Mouse (Mus musculus) R1 (cell line): Measurements from ENCODE around the gene Col25a1.

ENCODE experiments used
- DNase-seq: peaks from one replicate; pipeline ENCODE4 v3.0.0-alpha.2; 2018; ENCODE audit warnings: low read depth, low spot score

Col25a1 gene

GRCm38 (mm10) chr3:130310694-130311305 is 179.5 kb downstream of the Col25a1 start:
- no peak for DNase-seq

- DNase-seq = no peak
These were observed 181.9 kb downstream of the Col25a1 start for GRCm38 (mm10) chr3:130313246-130313645.

- DNase-seq = no peak
These were observed 196.0 kb downstream of the Col25a1 start for GRCm38 (mm10) chr3:130327039-130328015.

GRCm38 (mm10) chr3:130328909-130329308 is 197.6 kb downstream of the Col25a1 start:
- DNase-seq = no peak

GRCm38 (mm10) chr3:130329833-130330555 is 198.7 kb downstream of the Col25a1 start:
- DNase-seq = no peak

- DNase-seq = no peak
These were observed 199.3 kb downstream of the Col25a1 start for GRCm38 (mm10) chr3:130330556-130330950.

- no peak for DNase-seq
These were observed 201.1 kb downstream of the Col25a1 start for GRCm38 (mm10) chr3:130332347-130332913.

- no peak for DNase-seq
These were observed 206.6 kb downstream of the Col25a1 start for GRCm38 (mm10) chr3:130337857-130338256.

- DNase-seq = no peak
These were observed 207.1 kb downstream of the Col25a1 start for GRCm38 (mm10) chr3:130338371-130338770.

- no peak for DNase-seq
These were observed 218.9 kb downstream of the Col25a1 start for GRCm38 (mm10) chr3:130350161-130350560.

- no peak for DNase-seq
These were observed 223.2 kb downstream of the Col25a1 start for GRCm38 (mm10) chr3:130354399-130355039.

- no peak for DNase-seq
These were observed 225.4 kb downstream of the Col25a1 start for GRCm38 (mm10) chr3:130356575-130357173.

- DNase-seq = no peak
These were observed 229.5 kb downstream of the Col25a1 start for GRCm38 (mm10) chr3:130360813-130361212.

GRCm38 (mm10) chr3:130361922-130362321 is 230.6 kb downstream of the Col25a1 start:
- no peak for DNase-seq

GRCm38 (mm10) chr3:130362797-130363367 is 231.6 kb downstream of the Col25a1 start:
- no peak for DNase-seq

GRCm38 (mm10) chr3:130366917-130367610 is 235.8 kb downstream of the Col25a1 start:
- DNase-seq = no peak

GRCm38 (mm10) chr3:130368352-130368751 is 237.1 kb downstream of the Col25a1 start:
- DNase-seq = no peak

- DNase-seq = no peak
These were observed 237.8 kb downstream of the Col25a1 start for GRCm38 (mm10) chr3:130369113-130369512.

GRCm38 (mm10) chr3:130370167-130370566 is 238.9 kb downstream of the Col25a1 start:
- DNase-seq = no peak

- no peak for DNase-seq
These were observed 241.8 kb downstream of the Col25a1 start for GRCm38 (mm10) chr3:130373145-130373544.
